Mouse (Mus musculus): Measurements from ENCODE around the gene Supt7l.

The Supt7l gene

DNA sequence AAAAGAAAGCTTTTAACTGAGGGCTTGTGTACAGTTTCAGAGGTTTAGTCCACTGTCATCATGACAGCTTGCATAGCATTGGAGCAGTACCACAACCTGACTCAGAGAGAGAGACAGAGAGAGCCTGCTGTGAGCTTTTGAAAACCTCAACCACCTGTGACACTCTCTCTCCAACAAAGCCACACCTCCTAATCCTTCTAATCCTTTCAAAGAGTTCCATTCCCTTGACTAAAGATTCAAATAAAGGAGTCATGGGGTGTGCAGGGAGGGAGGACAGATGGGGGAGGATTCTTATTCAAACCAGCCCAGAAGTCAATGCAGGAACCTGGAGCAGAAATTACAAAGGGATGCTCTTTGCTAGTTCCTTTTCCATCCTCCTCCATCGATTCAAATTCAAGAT lies 35.6 kb downstream of the Supt7l start:
- DNase-seq (ENCODE audit: low read depth, low spot score) = no peak

DNA sequence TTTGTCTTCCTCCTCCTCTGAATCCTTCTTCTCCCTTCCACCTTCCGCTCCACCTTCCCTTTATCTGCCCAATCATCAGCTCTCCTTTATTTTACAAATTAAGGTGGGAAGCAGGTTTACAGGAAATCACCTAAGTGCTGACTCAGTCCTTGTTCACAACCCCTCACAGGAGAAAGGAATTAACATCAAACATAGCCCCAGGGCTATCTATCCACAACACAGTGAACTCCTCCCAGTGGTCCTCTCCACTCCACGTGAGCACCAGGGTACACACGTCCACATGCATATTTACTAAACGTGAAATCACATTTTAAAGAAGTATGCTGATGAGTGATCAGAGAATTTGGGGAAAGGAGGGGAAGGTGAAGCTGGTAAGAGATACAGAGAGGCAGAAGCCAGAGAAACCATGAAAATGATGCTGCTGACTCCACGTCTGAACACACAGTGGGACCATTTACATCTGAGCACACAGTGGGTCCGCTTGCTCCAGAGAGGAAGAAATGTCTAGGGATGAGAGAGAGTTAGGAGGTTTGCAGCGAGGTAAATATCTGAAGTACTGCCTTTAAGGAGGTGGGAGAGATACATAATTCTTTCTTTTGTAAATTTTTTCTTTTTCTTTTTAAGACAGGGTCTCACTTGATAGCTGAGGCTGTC lies 38.4 kb downstream of the Supt7l start:
- no peak for DNase-seq (ENCODE audit: low read depth, low spot score)

DNA sequence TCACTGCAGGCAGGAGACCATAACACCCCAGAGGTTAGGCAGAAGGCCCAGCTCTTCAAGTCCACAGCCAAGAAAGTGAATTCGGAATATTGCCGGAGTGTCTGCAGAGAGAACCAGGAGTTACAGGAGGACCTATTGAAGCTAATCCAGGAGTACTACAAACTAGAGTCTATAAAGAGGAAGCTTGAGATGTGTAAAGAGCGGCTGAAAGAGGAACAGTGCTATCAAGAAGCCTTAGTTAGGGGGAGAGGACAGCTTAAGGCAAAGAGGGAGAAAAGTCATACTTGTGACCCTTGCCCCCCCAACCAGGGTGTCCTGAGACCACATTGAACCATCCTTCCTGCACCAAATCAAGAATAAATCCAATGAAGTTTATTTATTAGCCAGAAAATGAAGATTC lies 39.7 kb downstream of the Supt7l start:
- no peak for DNase-seq (ENCODE audit: low read depth, low spot score)

DNA sequence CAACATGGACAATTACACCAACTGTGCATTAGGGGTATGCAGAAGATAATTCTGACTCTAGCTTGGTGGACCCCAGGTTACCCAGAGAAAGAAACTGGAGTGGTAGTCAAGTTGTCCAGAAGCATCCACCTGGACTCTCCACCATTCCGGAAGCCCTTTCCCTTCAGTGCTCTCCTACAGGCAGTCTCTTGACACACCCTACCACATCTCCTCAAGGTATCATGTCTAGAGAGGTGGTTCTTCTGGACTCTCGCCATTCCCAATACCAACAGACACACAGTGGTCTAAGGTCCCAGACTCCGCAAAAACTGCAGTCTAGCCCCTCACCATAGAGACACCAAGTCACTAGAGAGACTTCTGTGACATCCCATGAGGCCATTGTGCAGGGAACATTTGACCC lies 42.2 kb downstream of the Supt7l start, which contains the start of gene 4930548H24Rik:
Gene 4930548H24Rik (plus strand): TSS at position 301 of the 400 bp plus-strand sequence.
- DNase-seq (ENCODE audit: low read depth, low spot score) = no peak

DNA sequence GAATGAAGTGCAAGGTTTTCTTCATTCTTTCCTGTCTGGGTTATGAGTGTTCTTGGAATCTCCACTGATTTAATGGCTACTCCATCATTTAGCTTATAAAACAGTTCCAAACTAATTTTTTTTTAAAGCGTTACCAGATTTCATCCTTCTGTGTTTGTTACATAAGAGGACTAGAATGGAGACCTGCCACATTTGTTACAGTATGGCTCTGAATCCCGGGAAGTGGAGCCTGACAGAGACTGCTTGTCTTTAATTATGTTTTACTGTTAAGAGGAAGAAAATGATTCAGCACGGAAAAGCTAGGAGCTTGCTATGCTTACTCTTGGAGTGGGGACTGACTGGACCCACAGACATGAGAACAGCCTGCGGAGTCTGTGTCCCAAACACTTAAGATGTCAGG lies 47.1 kb downstream of the Supt7l start:
- DNase-seq (ENCODE audit: low read depth, low spot score) = no peak

DNA sequence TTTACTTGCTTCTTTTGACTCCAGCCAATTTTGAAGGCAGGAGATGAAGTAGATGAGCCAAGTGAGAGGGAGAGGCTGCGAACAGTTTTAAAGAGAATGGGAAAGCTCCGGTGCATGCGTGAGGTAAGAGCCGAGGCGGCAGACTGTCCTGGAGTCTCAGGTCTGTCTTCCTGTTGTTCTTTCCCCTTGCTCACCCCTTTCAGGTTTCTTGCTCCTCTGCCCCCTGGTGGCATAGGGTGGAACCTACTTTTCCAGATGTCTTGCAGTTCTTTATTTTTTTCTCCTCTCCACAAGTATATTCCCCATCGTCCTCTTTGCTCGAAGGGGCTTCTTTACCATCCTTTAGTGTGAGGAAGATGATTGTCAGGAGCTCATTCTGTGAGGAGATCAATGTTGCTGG lies 57.3 kb downstream of the Supt7l start:
- DNase-seq (ENCODE audit: low read depth, low spot score) = peak; percentile 49

DNA sequence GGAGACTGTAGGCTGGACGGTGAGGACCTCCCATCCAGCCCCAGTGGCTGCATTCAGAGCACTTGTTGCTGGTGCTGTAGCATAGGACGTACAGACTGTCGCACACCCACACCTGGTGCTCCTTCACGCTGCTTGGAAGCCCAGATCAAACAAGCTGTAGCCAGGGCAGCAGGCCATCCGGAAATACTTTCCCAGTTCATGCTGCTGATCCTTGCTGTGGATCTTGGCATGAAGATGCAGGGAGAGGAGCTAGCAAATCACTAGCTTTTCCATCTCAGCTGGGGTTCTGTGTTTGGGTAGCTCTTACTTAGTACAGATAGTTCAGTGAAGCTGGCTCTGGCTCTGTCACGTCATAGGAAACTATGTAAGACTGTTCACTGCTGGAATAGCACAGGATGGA lies 57.9 kb downstream of the Supt7l start:
- DNase-seq (ENCODE audit: low read depth, low spot score) = no peak

DNA sequence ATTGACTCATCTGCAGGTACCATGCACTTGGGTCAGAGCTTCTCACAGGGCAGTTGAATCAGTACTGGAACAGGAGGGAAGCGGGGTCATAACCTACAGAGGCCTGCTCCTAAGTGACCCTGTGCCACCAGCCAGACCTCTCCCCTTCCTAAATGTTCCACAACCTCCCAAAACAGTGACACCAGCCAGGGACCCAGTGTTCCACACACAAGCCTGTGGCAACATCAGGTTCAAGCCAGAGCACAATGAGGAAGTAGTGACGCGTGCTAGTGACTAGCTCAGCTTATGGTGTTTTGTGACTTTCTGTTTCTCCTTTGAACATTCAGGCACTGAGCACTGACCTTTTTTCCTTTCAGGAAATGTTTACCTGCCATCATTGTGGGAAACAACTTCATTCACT lies 59.8 kb downstream of the Supt7l start:
- DNase-seq (ENCODE audit: low read depth, low spot score) = no peak

Measured in forelimb bud, embryonic 11.5 days (tissue).